Mouse (Mus musculus): ENCODE measurements around the gene Uchl4. TPM values are rescaled to one million over a fixed set of nuclear protein-coding genes. Genes with fewer than 3 reads are reported as not detected.
"Not testable (repeated sequence)": the region's sequence is repeated elsewhere in the genome, so short reads cannot be mapped to it uniquely, and the experiment has no call there.

The Uchl4 gene
- 1.9 TPM in 2 replicates for polyA plus RNA-seq (2015; fragmentation: Nextera tagmentation; extraction: Ambion mirVana)

- no peak for DNase-seq (ENCODE audit: low spot score)
Observed at GRCm38 (mm10) chr9:64234768-64235435, at the start of gene Uchl4. Gene Uchl4, plus strand, starts transcription at chr9:64235201.

GRCm38 (mm10) chr9:64193879-64194278 is 41.1 kb upstream of the Uchl4 start:
- no peak for DNase-seq (ENCODE audit: low spot score)

GRCm38 (mm10) chr9:64195554-64195953 is 39.4 kb upstream of the Uchl4 start:
- DNase-seq (ENCODE audit: low spot score) = no peak

GRCm38 (mm10) chr9:64197524-64197923 is 37.5 kb upstream of the Uchl4 start:
- DNase-seq (ENCODE audit: low spot score) = no peak

- no peak for DNase-seq (ENCODE audit: low spot score)
Observed at GRCm38 (mm10) chr9:64198068-64198762, 36.8 kb upstream of the Uchl4 start.

GRCm38 (mm10) chr9:64198763-64199418 is 36.1 kb upstream of the Uchl4 start:
- not testable (repeated sequence) for DNase-seq (ENCODE audit: low spot score)

- DNase-seq (ENCODE audit: low spot score) = no peak
Observed at GRCm38 (mm10) chr9:64199897-64200296, 35.1 kb upstream of the Uchl4 start.

- no peak for DNase-seq (ENCODE audit: low spot score)
Observed at GRCm38 (mm10) chr9:64202331-64202730, 32.7 kb upstream of the Uchl4 start.

- DNase-seq (ENCODE audit: low spot score) = no peak
Observed at GRCm38 (mm10) chr9:64202866-64203265, 32.1 kb upstream of the Uchl4 start.

- DNase-seq (ENCODE audit: low spot score) = no peak
Observed at GRCm38 (mm10) chr9:64207509-64208084, 27.4 kb upstream of the Uchl4 start.

GRCm38 (mm10) chr9:64214452-64214851 is 20.5 kb upstream of the Uchl4 start:
- DNase-seq (ENCODE audit: low spot score) = no peak

- DNase-seq (ENCODE audit: low spot score) = no peak
Observed at GRCm38 (mm10) chr9:64216090-64216489, 18.9 kb upstream of the Uchl4 start.

- DNase-seq (ENCODE audit: low spot score) = no peak
Observed at GRCm38 (mm10) chr9:64216641-64217040, 18.4 kb upstream of the Uchl4 start.

GRCm38 (mm10) chr9:64217887-64218286 is 17.1 kb upstream of the Uchl4 start:
- DNase-seq (ENCODE audit: low spot score) = no peak

GRCm38 (mm10) chr9:64219305-64219704 is 15.7 kb upstream of the Uchl4 start:
- DNase-seq (ENCODE audit: low spot score) = no peak

GRCm38 (mm10) chr9:64219772-64220420 is 15.1 kb upstream of the Uchl4 start:
- no peak for DNase-seq (ENCODE audit: low spot score)

- DNase-seq (ENCODE audit: low spot score) = no peak
Observed at GRCm38 (mm10) chr9:64220603-64221002, 14.4 kb upstream of the Uchl4 start.

- DNase-seq (ENCODE audit: low spot score) = no peak
Observed at GRCm38 (mm10) chr9:64221480-64221879, 13.5 kb upstream of the Uchl4 start.

- no peak for DNase-seq (ENCODE audit: low spot score)
Observed at GRCm38 (mm10) chr9:64222098-64222497, 12.9 kb upstream of the Uchl4 start.

GRCm38 (mm10) chr9:64225805-64226204 is 9.2 kb upstream of the Uchl4 start:
- DNase-seq (ENCODE audit: low spot score) = no peak

- peak; percentile 56 for DNase-seq (ENCODE audit: low spot score)
Observed at GRCm38 (mm10) chr9:64227736-64228135, 7.3 kb upstream of the Uchl4 start.
